In genomic region chr4:41129406-41129805, GRCm38 (mm10) we compare ENCODE assay signal across 8 mouse cellular contexts. TPM values are rescaled to one million over a fixed set of nuclear protein-coding genes. Genes with fewer than 3 reads are reported as not detected.
DNase-seq lines count a peak whose midpoint lies in the region; ATAC-seq and TF ChIP-seq lines count a peak whose summit lies in the region.

No protein-coding gene starts in this region.

- no peaks in the 10 kb centered on the region for H3K27me3 ChIP-seq in heart, embryonic 11.5 days (ENCODE audit: control insufficient read depth, insufficient read depth, low read length)
- H3K27me3 ChIP-seq in stomach, postnatal 0 days (ENCODE audit: control insufficient read depth, insufficient read depth, low read length), result no peaks in the 10 kb centered on the region

- TF ChIP-seq EP300 in stomach, postnatal 0 days (optimal IDR thresholded peaks at IDR 0.05), result no peak

- no peak overlapping the region for H3K27ac ChIP-seq in cortical plate, adult 2 months (ENCODE audit: insufficient read depth, low read length)
- no peak overlapping the region for H3K27ac ChIP-seq in heart, embryonic 11.5 days (ENCODE audit: low read depth, low read length)
- H3K27ac ChIP-seq in stomach, postnatal 0 days (replicated peaks), result no peak overlapping the region

- TF ChIP-seq POLR2A in cortical plate, adult 2 months (IDR thresholded peaks at IDR 0.05; ENCODE audit: extremely low read depth, insufficient read depth, low read length), result no peak

- DNase-seq in left cerebral cortex, adult 11 months (ENCODE audit: low spot score), result peak; percentile 32
- DNase-seq in left cerebral cortex, adult 8-10 months (ENCODE audit: low spot score in 2 of 2), result no peak
- DNase-seq in T-cell, adult 2 months (ENCODE audit: low spot score), result peak; percentile 76
- DNase-seq in kidney, postnatal 36 days, result peak; percentile 68 to 81
- peak; percentile 80 for DNase-seq in lung, postnatal 36 days
- peak; percentile 70 for DNase-seq in stomach, postnatal 0 days (ENCODE audit: low spot score)

- H3K4me1 ChIP-seq in cortical plate, adult 2 months (ENCODE audit: control insufficient read depth, insufficient read depth, low read length), result no peaks in the 10 kb centered on the region
- no peaks in the 10 kb centered on the region for H3K4me1 ChIP-seq in heart, embryonic 11.5 days (ENCODE audit: control insufficient read depth, insufficient read depth, low read length)
- no peaks in the 10 kb centered on the region for H3K4me1 ChIP-seq in stomach, postnatal 0 days (replicated peaks; ENCODE audit: control insufficient read depth, insufficient read depth)

- peak overlapping the region; percentile 27 for H3K4me2 ChIP-seq in heart, embryonic 11.5 days
- no peak overlapping the region for H3K4me2 ChIP-seq in stomach, postnatal 0 days (replicated peaks; ENCODE audit: low read depth)

- no peak overlapping the region for H3K4me3 ChIP-seq in cortical plate, adult 2 months (ENCODE audit: insufficient read depth, low read length)
- no peak overlapping the region for H3K4me3 ChIP-seq in heart, embryonic 11.5 days (ENCODE audit: low read depth, low read length)
- no peak overlapping the region for H3K4me3 ChIP-seq in stomach, postnatal 0 days (ENCODE audit: low read depth, low read length)

- H3K9ac ChIP-seq in heart, embryonic 11.5 days (ENCODE audit: low read depth, low read length), result no peak overlapping the region
- no peak overlapping the region for H3K9ac ChIP-seq in stomach, postnatal 0 days (ENCODE audit: low read length)

- ATAC-seq in heart, embryonic 11.5 days (replicated peaks; ENCODE audit: insufficient number of reproducible peaks, low FRiP score, low TSS enrichment), result peak; percentile 72
- peak; percentile 77 for ATAC-seq in stomach, postnatal 0 days (ENCODE audit: low FRiP score, low TSS enrichment)

- WGBS in heart, embryonic 11.5 days (ENCODE audit: insufficient replicate concordance), result 9% methylated on average over 2 of the region's 2 CpGs
- 2% methylated on average over 2 of the region's 2 CpGs for WGBS in stomach, postnatal 0 days

- no peaks in the 10 kb centered on the region for H3K36me3 ChIP-seq in heart, embryonic 11.5 days (ENCODE audit: control insufficient read depth, insufficient read depth, low read length)
- H3K36me3 ChIP-seq in stomach, postnatal 0 days (ENCODE audit: control insufficient read depth, insufficient read depth, low read length), result no peaks in the 10 kb centered on the region

- TF ChIP-seq CTCF in cortical plate, adult 2 months (IDR thresholded peaks at IDR 0.05; ENCODE audit: extremely low read depth, insufficient read depth, low read length), result peak; percentile 93
- peak; percentile 90 for TF ChIP-seq CTCF in stomach, postnatal 0 days (IDR thresholded peaks at IDR 0.05; ENCODE audit: low read depth)

- no peaks in the 10 kb centered on the region for H3K9me3 ChIP-seq in heart, embryonic 11.5 days (replicated peaks; ENCODE audit: control insufficient read depth, low read length)
- H3K9me3 ChIP-seq in stomach, postnatal 0 days (ENCODE audit: control insufficient read depth, low read length), result no peaks in the 10 kb centered on the region

RNA-seq across cellular contexts. Expression of gene Nol6, which starts 5.2 kb away (rescaled TPM):
- total RNA-seq in left cerebral cortex, adult 8-10 months (2022), result 10 to 100 TPM; 90.4 to 97.6 (median 95.2) TPM
- polyA plus RNA-seq in cortical plate, adult 2 months (2012; rRNA removed), result 71.1 and 73.4 TPM in 2 replicates
- polyA plus RNA-seq in heart, embryonic 11.5 days (2014; fragmentation: Nextera tagmentation; extraction: Ambion mirVana), result 13.5 and 17.1 TPM in 2 replicates
- 9.5 and 10.9 TPM in 2 replicates for polyA plus RNA-seq in stomach, postnatal 0 days (2015; fragmentation: Nextera tagmentation; extraction: Ambion mirVana)

RNA-seq across cellular contexts. Expression of gene Ube2r2, which starts 6.1 kb away (rescaled TPM):
- 100 to 1,000 TPM in 1 of 4 experiments, 10 to 100 TPM in 3; 85.5 to 101 (median 86.4) TPM for total RNA-seq in left cerebral cortex, adult 8-10 months (2022)
- polyA plus RNA-seq in cortical plate, adult 2 months (2012; rRNA removed), result 129 and 134 TPM in 2 replicates
- polyA plus RNA-seq in heart, embryonic 11.5 days (2014; fragmentation: Nextera tagmentation; extraction: Ambion mirVana), result 75.0 and 75.7 TPM in 2 replicates
- polyA plus RNA-seq in stomach, postnatal 0 days (2015; fragmentation: Nextera tagmentation; extraction: Ambion mirVana), result 76.3 and 89.0 TPM in 2 replicates

RNA-seq across cellular contexts. Expression of gene Aqp3, which starts 31.4 kb away (rescaled TPM):
- total RNA-seq in left cerebral cortex, adult 8-10 months (2022), result not detected
- polyA plus RNA-seq in cortical plate, adult 2 months (2012; rRNA removed), result 0.09 TPM in 1 of 2 replicates, not detected in the other
- polyA plus RNA-seq in heart, embryonic 11.5 days (2014; fragmentation: Nextera tagmentation; extraction: Ambion mirVana), result 3.7 and 7.3 TPM in 2 replicates
- polyA plus RNA-seq in stomach, postnatal 0 days (2015; fragmentation: Nextera tagmentation; extraction: Ambion mirVana), result 202 and 227 TPM in 2 replicates

Comparison
In these comparisons a context has a peak if more than half of its experiments do, and no peak if none do; other contexts are left out.
1. DNase-seq: peak in left cerebral cortex, adult 11 months (single experiment), T-cell, adult 2 months (single experiment), kidney, postnatal 36 days (2 of 2), lung, postnatal 36 days (single experiment) and stomach, postnatal 0 days (single experiment); none in left cerebral cortex, adult 8-10 months (0 of 2).
2. RNA of gene Aqp3, which starts 31.4 kb away (polyA plus RNA-seq): 202 to 227 TPM in stomach, postnatal 0 days; 3.7 to 7.3 TPM in heart, embryonic 11.5 days and 0.09 TPM in cortical plate, adult 2 months; every median in the first group is over 10 times any median in the second.